Mouse (Mus musculus): ENCODE measurements at regions not wholly inside any gene's neighbourhood (a gene's known extent, or its start where the extent isn't known, plus 50 kb on each side); places are given as distances from the start of the nearest gene placed in this dataset.

- no peak for DNase-seq
Measured at GRCm38 (mm10) chr3:35235772-35236171, 518.1 kb upstream of the Atp11b start.

- no peak for DNase-seq
Measured at GRCm38 (mm10) chr3:35237342-35237741, 516.6 kb upstream of the Atp11b start.

- DNase-seq = no peak
Measured at GRCm38 (mm10) chr3:35242349-35242748, 511.6 kb upstream of the Atp11b start.

- DNase-seq = no peak
Measured at GRCm38 (mm10) chr3:35242871-35243529, 510.9 kb upstream of the Atp11b start.

- DNase-seq = no peak
Measured at GRCm38 (mm10) chr3:35245003-35245402, 508.9 kb upstream of the Atp11b start.

GRCm38 (mm10) chr3:35245946-35246665, 507.8 kb upstream of the Atp11b start:
- no peak for DNase-seq

- DNase-seq = no peak
Measured at GRCm38 (mm10) chr3:35249160-35249559, 504.7 kb upstream of the Atp11b start.

- no peak for DNase-seq
Measured at GRCm38 (mm10) chr3:35250092-35250749, 503.7 kb upstream of the Atp11b start.

GRCm38 (mm10) chr3:35253861-35254260, 500.0 kb upstream of the Atp11b start:
- DNase-seq = no peak

- DNase-seq = no peak
Measured at GRCm38 (mm10) chr3:35260936-35261335, 493.0 kb upstream of the Atp11b start.

GRCm38 (mm10) chr3:35268949-35269348, 485.0 kb upstream of the Atp11b start:
- DNase-seq = no peak

GRCm38 (mm10) chr3:35269977-35270880, 483.7 kb upstream of the Atp11b start:
- no peak for DNase-seq

GRCm38 (mm10) chr3:35273546-35273945, 480.4 kb upstream of the Atp11b start:
- DNase-seq = no peak

GRCm38 (mm10) chr3:35280981-35281380, 472.9 kb upstream of the Atp11b start:
- DNase-seq = no peak

GRCm38 (mm10) chr3:35282106-35282505, 471.8 kb upstream of the Atp11b start:
- DNase-seq = no peak

GRCm38 (mm10) chr3:35294771-35295170, 459.1 kb upstream of the Atp11b start:
- no peak for DNase-seq

- DNase-seq = no peak
Measured at GRCm38 (mm10) chr3:35295746-35296145, 458.2 kb upstream of the Atp11b start.

- no peak for DNase-seq
Measured at GRCm38 (mm10) chr3:35299036-35299435, 454.9 kb upstream of the Atp11b start.

- DNase-seq = no peak
Measured at GRCm38 (mm10) chr3:35306013-35306412, 447.9 kb upstream of the Atp11b start.

GRCm38 (mm10) chr3:35314177-35314576, 439.7 kb upstream of the Atp11b start:
- no peak for DNase-seq

- no peak for DNase-seq
Measured at GRCm38 (mm10) chr3:35315162-35315561, 438.7 kb upstream of the Atp11b start.

- DNase-seq = no peak
Measured at GRCm38 (mm10) chr3:35318348-35318747, 435.6 kb upstream of the Atp11b start.

GRCm38 (mm10) chr3:35320844-35321393, 433.0 kb upstream of the Atp11b start:
- no peak for DNase-seq
